Mouse (Mus musculus): Measurements from ENCODE around the gene Olfr429. TPM values are rescaled to one million over a fixed set of nuclear protein-coding genes. Genes with fewer than 3 reads are reported as not detected.

Gene Olfr429
- not detected for total RNA-seq (2023)

DNA sequence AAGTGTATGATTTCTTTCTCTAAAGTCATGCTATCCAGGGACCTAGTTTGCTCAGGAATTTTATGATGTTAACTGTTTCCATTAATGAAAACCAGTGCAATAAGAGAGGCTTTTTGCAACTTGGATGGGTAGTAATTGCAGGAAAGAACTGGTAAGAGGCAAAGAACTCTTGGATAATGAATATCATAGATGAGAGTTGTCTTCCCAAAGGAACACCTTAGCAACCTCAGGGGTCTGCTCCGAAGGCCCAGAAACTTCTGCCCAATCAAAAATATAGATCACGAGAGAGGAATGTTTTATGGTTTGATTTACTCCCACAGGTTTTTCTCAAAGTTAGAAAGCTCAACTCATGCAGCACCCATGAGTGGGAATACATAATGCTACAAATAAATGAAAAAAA is at the start of gene Olfr429:
Gene Olfr429, plus strand, starts transcription at position 301 of the 400 bp plus-strand sequence.

DNA sequence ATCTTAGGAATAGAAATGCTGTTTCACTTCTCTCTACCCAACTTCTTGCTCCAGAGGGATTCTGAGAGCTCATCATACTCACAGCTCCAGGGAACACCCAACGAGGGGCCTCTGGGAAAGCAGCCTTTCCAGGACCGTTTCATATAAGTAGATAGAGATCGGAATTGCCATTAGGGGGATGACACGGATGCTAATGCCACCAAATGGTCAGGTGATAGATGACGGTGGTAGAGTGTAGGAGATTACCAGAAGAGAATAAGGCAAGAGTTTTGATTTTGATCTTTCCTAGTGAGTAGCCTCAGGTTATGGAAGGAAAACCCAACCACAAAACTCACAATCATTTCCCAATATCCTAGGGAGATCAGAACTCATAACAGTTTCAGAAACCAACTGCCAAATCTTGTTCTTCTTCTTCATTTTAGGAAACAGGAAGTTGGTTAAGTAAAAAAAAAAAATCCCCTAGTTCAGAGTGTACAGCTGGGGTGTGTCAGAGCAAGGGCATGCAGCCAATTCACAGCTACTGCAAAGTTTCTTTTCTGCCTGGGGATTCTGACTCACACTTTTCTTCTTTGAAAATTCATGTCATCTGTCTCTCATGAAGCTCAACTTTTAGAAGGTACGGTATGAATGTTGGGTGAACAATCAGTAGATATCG is 43.5 kb upstream of the Olfr429 start, which contains the start of gene Olfr433:
Gene Olfr433, plus strand, starts transcription at position 183 of the 655 bp plus-strand sequence.

DNA sequence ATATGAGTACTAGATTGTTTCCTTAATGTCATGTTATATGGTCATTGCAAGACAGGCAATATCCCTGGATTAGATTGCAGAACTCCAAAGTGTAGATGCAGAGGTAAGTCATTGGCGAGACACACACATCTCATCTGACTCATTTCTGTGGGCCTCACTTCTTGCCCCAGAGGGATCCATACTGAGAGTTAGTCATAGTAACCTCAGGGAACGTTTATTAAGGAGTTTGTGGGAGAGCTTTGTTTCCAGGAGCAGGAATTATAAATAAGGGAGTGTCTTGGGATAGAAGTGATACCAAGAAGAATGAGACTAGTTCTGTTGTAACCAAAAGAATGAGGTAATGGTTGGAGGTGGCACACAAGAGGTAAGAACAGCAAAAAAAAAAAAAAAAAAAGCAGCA is 35.2 kb upstream of the Olfr429 start, which contains the start of gene Olfr432:
Gene Olfr432, plus strand, starts transcription at position 313 of the 400 bp plus-strand sequence.

DNA sequence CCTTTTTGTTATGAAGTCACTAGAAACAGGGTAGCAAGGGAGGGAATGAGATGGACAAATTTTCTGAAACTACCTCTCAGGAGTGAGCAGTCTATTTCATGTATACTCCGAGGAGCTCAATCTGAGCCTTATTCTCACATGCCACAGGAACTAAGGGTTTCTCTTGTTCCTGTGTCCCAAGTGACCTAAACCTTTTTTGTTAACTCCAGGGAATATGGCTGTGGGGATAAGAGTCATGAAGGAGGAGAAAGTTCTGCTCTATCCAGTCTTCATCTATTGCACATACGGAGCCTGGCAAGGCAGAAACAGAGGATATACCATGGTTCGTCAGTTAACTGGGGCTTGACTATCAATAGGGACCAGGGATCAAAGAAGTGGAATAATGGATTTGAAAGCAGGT is 17.8 kb upstream of the Olfr429 start, which contains the start of gene Olfr430:
Gene Olfr430, plus strand, starts transcription at position 301 of the 400 bp plus-strand sequence.

DNA sequence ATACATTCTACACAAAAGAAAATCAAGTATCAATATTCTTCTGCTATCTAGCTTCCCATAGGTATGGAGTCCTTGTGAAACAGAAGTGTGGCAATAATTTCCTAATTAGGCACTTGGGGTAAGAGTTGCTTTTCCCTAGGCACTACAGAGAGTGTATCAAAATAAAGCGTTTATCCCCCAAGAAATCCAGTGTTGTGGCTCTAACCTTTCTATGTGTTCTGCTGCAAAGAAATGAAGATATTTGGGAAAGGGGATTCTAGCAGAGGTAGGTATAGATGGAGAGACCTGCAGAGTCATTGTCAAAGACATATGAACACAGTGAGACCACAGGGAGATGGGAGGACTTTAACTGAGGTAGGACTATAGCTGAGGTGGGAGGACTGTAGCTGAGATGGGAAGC is 12.5 kb downstream of the Olfr429 start, which contains the start of gene Olfr427:
Gene Olfr427, plus strand, starts transcription at position 301 of the 400 bp plus-strand sequence.

DNA sequence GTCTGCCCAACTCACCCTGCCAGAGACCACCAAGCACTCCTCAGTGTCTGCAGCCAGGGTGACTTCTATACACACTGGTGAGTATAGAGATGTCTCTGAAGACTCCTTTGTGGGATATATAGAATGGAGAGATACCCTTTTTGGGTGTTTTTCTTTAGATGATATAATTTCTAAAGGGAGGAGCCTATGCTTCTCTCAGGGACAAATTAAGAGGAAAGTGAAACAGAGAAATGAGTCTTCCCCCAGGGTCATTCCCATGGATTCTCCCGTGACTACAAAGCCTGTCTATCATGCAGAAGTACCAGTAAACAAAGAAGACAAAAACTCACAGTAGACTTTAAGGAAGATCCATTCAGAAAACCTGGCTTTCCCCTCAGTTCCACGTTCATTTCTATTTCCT is 36.9 kb downstream of the Olfr429 start, which contains the start of gene Olfr231:
Gene Olfr231, minus strand, starts transcription at position 101 of the 400 bp plus-strand sequence.

DNA sequence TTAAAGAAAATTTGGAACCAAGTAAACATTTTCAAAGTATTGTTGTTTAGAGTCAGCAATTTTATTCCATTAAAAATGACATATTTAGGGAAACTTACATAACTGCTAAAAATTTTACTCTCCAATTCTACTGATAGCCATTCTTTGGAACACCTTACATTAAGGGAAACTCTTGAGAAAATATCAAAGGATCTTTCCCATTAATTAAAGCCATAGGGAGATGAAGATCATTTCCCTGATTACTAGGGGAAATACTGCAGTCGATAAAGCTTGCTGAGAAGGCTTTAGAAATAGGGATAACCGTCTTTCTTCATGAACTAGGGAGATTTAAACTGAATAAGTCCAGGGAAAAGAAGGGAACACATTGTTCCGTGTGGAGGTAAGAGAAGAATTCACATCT is 47.1 kb downstream of the Olfr429 start, which contains the start of gene Olfr424:
Gene Olfr424, plus strand, starts transcription at position 301 of the 400 bp plus-strand sequence.

Other genes starting within 250 kb of the Olfr429 start
- gene Ifi211, start 171.3 kb upstream of the Olfr429 start, total RNA-seq (2023), result not detected
- 269 TPM for gene Mndal, start 141.8 kb upstream of the Olfr429 start, total RNA-seq (2023)
- gene Ifi203, start 141.7 kb upstream of the Olfr429 start, total RNA-seq (2023), result 172 TPM
- not detected for gene Ifi202b, start 101.6 kb upstream of the Olfr429 start, total RNA-seq (2023)
- 5.3 TPM for gene Ifi205, start 52.5 kb upstream of the Olfr429 start, total RNA-seq (2023)
- gene Olfr433, start 43.6 kb upstream of the Olfr429 start, total RNA-seq (2023), result not detected
- gene Olfr432, start 35.1 kb upstream of the Olfr429 start, total RNA-seq (2023), result not detected
- gene Olfr430, start 17.7 kb upstream of the Olfr429 start, total RNA-seq (2023), result not detected
- gene Olfr427, start 12.6 kb downstream of the Olfr429 start, total RNA-seq (2023), result not detected
- gene Olfr231, start 36.8 kb downstream of the Olfr429 start, total RNA-seq (2023), result not detected
- not detected for gene Olfr424, start 47.2 kb downstream of the Olfr429 start, total RNA-seq (2023)
- not detected for gene Olfr420, start 71.3 kb downstream of the Olfr429 start, total RNA-seq (2023)
- 0.21 TPM for gene Spta1, start 88.4 kb downstream of the Olfr429 start, total RNA-seq (2023)
- not detected for gene Olfr419, start 167.7 kb downstream of the Olfr429 start, total RNA-seq (2023)
- not detected for gene Mptx1, start 246.2 kb downstream of the Olfr429 start, total RNA-seq (2023)

All from CD4-positive naive resting alpha-beta T cell, adult 57 days (primary cell).